Mouse (Mus musculus) kidney, postnatal 10 days (tissue): ENCODE measurements around the gene Vapa.
A peak's percentile ranks its signal among the peaks of the same experiment; 100 is the strongest.
"Not testable (repeated sequence)": the region's sequence is repeated elsewhere in the genome, so short reads cannot be mapped to it uniquely, and the experiment has no call there.

ENCODE experiments used
- DNase-seq: peaks from one replicate; pipeline ENCODE4 v3.0.0; 2021; ENCODE audit warnings: mixed read lengths

Gene Vapa

DNA sequence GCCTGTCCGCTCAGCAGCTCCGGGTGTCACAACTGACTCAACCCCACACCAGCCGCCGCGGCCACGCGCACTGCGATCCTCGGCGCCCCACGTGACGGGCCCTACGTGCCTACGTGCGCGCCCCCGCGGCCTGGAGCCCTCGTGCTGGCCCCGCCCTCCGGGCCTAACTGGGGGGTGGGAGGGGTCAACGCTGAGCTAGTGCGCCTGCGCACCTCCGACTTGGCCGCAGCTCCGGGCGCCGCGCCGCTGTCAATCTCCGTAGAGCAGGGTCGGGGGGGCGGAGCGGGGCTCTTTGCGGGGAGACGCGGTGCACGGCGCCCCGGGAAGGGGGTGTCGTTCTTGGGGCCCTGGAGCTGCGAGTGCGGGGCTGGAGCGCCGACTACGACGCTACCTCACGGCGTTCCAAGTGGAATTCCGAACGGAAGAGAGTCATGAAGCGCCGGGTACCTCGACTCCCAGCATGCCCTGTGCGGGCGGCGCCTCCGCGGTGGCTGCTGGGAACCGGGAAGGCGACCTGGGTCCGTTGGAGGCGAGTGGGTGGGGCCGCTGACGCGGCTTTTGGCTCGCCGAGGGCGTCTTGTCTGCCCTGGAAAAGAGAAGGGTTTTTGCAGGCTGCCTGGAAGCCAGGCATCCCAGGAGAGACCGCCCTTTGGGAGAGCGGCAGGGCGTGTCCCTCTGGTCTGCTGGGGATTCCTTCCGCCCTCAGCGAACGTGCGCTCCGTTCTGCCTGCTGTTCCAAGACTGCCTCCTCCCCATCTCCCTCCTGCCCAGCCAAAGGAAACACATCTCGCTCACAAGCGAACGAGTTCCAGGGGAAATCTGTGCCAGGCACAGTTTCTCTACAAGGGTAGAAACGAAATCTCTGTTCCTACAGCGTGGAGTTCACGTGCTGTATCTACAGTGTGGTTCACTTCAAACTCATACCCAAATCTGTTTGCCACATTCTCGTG lies at the start of gene Vapa:
TSS of gene Vapa (minus strand) at position 93 of the 950 bp plus-strand sequence.
- DNase-seq = peak; percentile 99

GRCm38 (mm10) chr17:65662662-65663061 lies 49.3 kb upstream of the Vapa start:
- no peak for DNase-seq

- DNase-seq = no peak
Measured at GRCm38 (mm10) chr17:65658416-65658815, 45.1 kb upstream of the Vapa start.

- DNase-seq = no peak
Measured at GRCm38 (mm10) chr17:65657958-65658357, 44.6 kb upstream of the Vapa start.

DNA sequence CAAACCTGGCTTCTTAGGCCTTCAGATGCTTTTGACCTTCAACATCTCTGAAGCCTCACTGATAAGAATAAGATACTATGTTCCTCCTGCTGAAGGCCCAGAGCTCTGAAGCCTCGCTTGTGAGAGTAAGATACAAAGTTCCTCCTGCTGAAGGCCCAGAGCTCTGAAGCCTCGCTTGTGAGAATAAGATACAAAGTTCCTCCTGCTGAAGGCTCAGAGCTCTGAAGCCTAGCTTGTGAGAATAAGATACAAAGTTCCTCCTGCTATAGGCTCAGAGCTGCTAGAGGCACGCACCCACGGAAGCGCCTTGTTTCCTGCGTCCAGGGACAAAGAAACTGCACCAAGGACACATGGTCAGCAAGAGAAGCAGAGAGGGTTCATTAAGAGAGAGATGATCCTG lies 43.4 kb upstream of the Vapa start:
- no peak for DNase-seq

- no peak for DNase-seq
Measured at GRCm38 (mm10) chr17:65656076-65656475, 42.7 kb upstream of the Vapa start.

DNA sequence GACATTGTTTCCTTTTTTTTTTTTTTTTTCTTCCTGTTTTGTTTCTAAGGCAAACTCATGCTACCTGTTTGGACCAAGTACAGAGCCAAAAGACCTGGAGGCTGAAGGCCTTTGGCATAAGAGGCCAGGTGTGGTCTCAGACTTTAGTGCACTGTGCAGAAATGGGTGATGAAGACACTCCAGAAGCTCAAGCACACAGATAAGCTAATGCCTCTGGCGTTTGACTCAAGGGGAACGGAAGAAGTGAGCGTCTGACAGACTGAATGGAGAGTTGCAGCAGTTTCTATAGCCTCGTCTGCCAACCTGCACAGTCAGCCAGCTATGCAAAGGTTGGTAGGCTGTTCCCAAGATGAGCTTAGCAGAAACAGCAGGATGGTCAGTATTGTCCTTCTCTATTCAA lies 42.3 kb upstream of the Vapa start:
- DNase-seq = no peak

DNA sequence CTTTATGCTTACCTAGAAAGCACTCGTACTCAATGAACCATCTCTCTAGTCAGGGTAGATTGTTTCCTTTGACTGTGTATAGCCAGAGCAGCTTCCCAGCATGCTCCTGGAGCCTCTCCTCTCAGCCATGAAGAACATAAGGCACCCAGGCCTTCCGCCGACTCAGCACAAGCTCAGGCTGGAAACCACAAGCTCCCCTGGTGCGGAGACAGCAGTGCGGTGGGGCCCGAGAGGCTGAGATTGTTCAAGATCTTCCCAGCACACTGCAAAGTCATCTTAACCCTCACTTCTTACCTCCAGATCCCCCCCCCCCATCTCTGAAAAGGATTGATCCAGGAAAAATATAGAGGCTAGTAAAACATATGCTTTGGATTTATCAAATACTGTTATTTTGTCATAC lies 37.2 kb upstream of the Vapa start:
- no peak for DNase-seq

GRCm38 (mm10) chr17:65649175-65649493 lies 35.8 kb upstream of the Vapa start:
- no peak for DNase-seq

GRCm38 (mm10) chr17:65648371-65649174 lies 35.2 kb upstream of the Vapa start:
- no peak for DNase-seq

DNA sequence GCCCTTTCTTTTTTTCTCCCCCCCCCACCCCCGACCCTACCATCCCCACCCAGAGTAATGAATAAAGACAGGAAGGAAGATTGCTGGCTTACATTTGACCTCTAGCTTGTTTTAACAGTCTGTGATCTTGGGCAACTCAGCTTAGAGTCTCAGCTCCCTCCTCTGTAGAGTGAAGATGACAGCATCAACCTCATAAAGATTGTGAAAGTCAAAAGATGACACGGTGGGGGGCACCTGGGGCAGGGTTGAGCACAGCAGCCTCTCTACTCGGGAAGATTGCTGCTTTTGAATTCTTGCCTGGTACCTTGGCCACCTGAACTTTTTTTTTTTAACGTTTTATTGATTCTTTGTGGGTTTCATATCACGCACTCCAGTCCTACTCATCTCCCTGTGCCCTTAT lies 34.6 kb upstream of the Vapa start:
- DNase-seq = no peak

DNA sequence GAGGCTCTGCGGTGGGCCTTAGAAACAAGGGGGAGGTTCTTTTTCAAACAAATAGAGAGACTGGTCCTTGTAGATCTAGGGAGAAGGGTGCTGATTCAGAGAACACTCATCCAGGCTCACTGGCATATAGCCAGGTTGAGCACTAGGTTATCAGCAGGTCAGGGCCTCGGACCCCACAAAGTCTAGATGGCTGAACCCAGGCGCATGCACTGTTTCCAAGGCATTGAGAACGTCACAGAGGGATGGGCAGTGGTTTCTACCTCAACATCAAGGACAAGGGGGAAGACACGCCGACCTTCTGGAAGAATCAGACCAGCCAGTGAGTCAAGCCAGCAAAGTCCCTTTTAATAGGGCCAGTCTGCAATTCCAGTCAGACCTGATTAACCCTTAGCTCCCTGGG lies 33.9 kb upstream of the Vapa start:
- no peak for DNase-seq

- no peak for DNase-seq
Measured at GRCm38 (mm10) chr17:65643579-65643978, 30.2 kb upstream of the Vapa start.

DNA sequence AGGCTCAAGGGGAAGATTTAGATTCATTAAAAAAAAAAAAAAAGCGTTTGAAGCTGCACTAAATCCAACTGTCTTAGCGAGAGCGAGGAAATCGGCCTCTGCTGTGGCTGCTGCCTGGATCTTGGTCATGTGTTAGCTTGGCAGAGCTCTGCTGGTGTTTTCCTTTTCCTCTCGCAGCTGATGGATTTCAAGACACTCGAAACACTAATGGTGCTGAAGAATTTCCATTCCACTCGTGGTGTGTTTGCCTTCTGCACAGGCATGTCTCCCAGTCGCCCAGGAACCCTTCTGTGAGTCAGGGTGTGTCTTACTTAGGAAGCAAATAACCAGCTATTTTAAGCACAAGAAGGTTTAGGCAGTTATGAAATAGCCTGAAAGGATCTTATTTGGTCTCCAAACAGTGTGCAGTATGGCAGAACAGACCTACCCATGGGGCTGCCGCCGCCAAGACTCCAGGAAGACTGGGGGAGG lies 29.7 kb upstream of the Vapa start:
- peak; percentile 42 for DNase-seq

GRCm38 (mm10) chr17:65642578-65642991 lies 29.2 kb upstream of the Vapa start:
- no peak for DNase-seq

GRCm38 (mm10) chr17:65641734-65642218 lies 28.4 kb upstream of the Vapa start, which contains the start of gene Txndc2:
Gene Txndc2, minus strand, starts transcription at chr17:65642168.
- DNase-seq = no peak

DNA sequence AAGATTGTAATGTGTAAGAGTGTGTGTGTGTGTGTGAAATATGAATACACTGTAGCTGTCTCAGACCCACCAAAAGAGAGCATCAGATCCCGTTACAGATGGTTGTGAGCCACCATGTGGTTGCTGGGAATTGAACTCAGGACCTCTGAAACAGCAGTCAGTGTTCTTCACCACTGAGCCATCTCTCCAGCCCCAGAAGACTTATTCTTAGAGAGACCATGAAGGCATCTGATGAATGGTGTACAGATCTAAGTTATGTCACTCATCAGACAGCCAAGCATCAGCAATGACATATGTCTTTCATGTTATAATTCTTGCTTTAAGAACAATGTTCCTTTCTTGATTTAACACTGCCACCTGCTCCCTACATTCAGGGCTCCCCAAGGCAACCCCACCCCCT lies 25.8 kb upstream of the Vapa start:
- no peak for DNase-seq

- no peak for DNase-seq
Measured at GRCm38 (mm10) chr17:65635715-65636360, 22.5 kb upstream of the Vapa start.

- no peak for DNase-seq
Measured at GRCm38 (mm10) chr17:65629943-65630342, 16.6 kb upstream of the Vapa start.

GRCm38 (mm10) chr17:65628823-65629532 lies 15.6 kb upstream of the Vapa start:
- not testable (repeated sequence) for DNase-seq

DNA sequence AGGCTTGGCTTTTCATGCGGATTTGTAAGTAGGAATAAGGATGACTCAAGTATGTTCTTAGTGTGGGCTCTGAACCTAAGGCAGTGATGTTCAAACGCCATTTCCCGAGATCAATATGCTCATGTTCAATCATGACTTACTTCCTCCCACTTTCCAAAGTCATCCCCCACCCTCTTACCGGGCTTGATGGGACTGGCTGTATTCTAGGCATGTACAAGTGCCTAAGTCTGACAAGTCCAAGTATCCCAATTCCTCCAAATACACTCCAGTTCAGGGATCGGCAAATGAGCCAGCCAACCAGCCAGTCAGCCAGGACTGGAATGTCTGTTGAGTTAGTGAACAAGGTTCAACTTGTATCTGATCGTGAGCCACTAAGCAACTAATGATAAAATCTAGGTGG lies 12.9 kb upstream of the Vapa start:
- no peak for DNase-seq

DNA sequence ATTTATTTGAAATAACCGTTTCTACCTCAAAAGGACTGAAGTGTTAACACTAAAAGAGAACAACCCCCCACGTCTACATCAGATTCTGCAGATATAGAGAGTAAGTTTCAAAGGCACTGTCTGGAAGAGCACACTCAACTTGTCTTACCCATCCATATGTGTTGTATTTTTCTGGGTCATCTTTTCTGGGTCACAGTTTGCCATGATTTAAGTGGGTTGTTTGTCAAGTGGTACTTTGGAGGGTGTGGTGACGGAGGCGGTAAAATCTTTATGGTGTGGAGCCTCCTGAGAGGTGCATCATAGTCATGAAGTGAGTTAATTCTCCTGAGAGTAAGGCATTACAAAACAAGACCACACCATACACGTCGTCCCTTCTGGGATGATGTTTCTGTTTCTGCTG lies 12.2 kb upstream of the Vapa start:
- no peak for DNase-seq
